Mouse (Mus musculus) mature B cell (primary cell): ENCODE measurements around the gene Bms1.

Experiments used
- in situ Hi-C: fragments of 300-500 bp; cut with MboI; formaldehyde crosslinking; loops from 2 replicates; pipeline ENCODE4 v1.14.3; 2019

Bms1 gene

DNA sequence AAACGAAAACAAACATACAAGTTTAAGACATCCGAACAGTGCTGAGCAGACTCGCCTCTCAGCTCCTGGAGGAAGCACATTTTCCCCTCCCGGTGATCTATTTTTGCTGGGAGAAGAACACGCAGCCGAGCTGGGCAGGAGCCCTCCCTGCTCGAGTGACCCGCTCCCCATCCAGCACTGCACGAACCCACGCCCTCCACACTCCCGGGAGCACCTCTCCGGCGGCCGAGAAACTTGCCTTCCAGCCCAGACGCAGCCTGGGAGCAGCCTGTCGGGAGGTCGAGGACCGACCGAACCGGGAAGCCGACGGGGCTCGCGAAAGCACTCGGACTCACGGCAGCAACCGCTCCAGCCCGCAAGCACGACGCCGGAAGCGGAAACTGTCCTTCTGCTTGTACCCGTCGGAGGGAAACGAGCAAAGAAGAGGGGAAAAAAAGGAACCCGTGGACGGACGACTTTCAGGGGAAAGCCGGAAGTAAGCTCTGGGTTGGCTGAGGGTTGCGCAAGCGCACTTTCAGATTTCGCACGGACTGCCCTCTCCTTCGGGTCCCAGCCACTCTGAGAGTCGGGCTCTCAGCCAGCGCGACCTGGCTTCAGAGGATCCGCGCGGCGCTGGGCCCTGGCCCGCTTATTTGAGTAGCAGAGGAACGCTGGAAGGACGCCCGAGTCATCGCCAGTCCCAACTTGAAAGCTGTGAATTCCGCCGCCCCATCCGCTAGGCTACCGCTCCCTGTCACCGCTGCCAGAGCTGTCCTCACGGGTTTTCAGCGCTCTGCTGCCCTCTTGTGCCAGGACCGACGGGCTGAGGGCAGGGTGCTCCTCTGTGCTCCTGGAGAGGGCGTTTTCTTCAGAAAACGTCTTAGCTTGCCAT is at the start of gene Bms1:
Gene Bms1, minus strand, starts transcription at position 425 of the 871 bp plus-strand sequence.
- in situ Hi-C loops, result no loop called here

DNA sequence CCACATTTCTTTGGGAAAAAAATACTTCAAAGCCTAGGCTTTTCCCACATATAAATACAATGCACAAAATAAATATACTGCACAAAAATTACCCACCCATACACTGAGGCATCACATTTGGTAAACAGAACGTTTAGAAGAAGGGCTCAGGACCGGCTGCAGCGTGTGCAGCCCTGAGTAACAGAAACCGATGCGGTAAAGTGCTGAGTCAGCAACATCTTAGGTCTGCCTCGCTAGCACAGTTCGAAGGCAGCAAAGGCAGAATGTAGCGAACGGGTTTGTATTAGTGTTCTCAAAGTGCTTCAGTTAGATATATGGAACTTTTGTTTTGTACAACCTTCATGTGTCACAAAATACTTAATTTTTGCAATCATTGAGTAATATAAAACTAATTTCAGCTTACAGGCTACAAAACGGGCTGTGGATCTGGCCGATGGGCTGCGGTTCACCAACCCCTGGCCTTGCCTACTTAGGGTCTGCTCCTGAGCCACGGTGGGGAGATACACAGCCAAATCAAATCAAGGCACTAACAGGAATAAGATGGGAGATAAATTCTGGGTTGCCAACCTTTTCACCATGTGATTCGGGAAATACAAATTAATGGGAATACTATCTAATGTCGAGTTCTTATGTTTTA is 42.9 kb upstream of the Bms1 start:
- in situ Hi-C loops, result no loop called here

DNA sequence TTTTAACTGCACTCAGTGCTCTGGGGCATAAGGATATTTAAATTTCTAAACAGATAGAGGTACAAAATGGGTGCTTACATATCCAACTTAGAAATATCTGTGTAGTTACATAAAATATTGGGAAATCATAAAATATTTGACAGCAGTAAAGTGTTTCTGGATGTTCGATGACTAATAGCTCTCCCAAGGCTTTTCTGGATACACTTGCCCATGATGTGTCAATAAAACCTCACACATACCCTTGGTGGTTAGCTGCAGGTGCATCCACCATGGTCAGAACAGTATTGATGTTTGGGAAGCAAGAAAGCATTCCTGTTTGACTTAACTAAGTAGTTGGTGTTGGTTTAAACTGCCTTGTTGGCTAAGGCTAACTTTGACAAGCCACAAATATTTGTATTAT is 38.5 kb upstream of the Bms1 start:
- in situ Hi-C loops, result no loop called here

DNA sequence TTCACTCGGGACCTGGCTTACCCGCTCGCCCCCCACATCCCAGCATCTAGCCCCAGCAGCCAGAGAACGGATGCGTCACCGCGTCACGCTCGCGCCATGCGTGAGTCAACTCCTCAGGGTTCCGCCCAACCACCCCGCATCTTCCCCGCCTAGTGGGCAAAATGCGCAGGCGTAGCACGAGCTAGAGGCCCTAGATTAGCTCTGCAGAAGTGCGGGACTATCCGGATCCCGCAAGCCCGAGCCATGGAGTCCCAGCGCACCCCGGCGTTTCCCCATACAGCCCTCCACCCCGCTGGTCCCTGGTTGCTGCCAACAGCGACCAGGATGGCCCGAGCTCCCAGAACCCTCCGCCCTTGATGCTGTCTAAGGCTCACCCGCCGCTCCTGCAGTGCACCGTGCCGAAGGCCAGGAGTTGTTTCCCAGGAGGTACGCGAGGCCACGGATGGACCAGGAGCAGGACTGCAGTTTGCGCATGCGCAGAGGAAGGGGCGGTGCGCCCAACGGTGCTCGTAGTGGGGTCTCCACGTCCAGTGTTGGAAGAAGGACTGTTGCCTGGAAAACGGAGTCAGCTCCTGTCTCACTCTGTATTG is 35.9 kb upstream of the Bms1 start, which contains the start of gene Zfp248:
Gene Zfp248, minus strand, starts transcription at position 487 of the 590 bp plus-strand sequence.
- in situ Hi-C loops, result no loop called here

DNA sequence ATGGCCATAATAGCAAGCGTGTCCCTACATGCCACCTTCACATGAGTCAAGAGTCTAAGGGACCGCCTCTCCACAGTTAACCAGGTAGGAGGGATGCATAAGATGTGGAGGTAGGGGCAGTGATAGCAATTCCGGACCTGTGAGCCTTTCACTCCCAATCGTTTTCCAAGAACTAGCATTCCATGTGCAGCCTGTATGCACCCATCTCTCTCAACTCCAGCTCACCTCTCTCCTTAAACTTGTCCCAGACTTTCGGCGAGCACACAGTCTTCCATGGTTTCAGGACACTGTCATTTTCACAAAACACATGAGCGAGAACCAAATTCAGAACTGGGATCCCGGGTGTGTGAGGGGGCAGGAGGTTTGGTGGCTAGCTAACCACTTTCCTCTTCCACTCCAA is 35.2 kb upstream of the Bms1 start:
- in situ Hi-C loops, result no loop called here

DNA sequence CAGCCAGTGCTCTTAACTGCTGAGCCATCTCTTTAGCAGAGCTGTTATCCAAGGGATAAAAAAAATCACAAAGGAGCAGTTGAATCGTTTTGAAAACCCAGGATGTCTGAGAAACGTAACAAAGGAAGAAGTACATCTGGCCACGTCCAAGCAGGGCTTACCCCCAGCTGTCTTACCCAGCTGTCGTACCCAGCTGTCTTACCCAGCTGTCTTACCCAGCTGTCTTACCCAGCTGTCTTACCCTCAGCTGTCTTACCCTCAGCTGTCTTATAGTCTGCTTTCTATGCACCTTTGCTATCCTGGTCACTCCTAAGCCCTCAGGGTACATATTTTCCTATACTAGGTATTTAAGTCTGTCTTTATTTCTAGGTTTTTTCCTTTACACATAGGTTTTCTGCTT is 12.2 kb upstream of the Bms1 start:
- in situ Hi-C loops, result no loop called here

DNA sequence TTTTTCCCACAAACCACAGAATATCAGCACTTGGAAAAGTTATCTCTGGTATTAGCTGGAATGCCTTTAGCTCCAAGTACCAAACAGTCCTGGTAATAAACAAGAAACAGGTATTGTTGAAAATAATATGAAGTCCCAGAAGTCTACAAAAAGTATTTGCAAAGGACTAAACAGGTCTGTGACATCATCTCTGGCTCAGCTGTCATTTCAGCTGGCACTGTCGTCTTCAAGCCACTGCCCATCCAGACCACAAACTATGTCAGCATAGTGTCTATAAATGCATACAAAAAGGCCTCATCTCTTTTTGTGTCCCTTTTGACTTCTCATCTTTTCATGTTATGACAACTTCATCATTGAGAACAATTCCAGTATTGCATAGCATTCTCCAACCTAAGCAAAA is 7.4 kb upstream of the Bms1 start:
- in situ Hi-C loops, result no loop called here

DNA sequence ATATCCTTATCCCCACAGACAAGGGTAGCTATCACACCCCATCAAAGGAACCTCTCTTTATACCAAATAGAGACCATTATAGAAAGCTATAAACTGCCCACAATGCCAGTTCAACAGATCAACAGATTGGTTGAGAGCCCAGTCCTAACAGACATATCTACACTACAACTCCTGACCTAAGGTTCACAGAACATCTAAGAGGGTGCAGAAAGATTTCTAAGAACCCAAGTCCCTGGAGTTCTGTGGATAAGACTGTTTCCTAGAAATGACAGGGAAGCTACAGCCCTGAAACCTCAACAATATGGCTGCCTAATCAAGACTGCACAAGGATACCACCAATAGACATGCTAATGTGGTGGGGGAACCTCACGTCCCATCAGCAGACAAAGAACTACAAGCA is 8.8 kb downstream of the Bms1 start:
- in situ Hi-C loops, result no loop called here

DNA sequence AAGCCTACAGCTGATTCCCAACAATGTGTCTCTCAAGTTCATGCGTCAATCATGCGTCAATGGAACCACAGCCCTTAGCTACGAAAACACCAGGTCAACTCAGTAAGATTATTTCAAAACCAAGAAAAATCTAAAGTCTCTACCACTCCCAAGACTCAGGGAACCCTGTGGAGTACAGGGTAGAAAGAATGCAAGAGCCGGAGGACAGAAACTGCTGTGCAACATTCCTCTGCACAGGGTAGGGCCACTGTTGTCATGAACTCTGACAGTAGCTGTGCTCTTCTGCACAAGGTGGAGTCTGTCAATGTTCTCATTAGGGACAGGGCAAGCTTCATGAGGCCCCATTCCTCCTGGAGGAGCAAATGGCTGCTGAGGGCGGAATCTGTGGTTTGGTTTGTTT is 10.8 kb downstream of the Bms1 start:
- in situ Hi-C loops, result no loop called here

DNA sequence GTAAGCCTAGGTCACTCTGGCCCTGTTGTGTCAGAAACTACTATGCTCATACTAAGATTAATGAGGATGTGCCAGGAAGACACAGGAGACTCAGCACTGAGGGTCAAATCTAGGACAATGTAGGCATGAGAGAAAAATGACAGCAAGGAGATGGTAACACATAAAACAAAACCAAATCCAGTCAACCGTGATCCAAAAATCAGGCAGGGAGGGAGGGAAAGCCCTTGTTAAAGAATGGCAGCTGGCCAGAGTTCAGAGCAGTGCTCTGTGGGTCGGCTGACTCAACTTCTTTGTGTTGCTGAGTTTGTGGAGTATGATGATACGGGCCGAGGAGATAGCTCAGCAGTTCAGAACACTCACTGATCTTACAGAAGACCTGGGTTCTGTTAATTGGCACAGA is 12.9 kb downstream of the Bms1 start:
- in situ Hi-C loops, result no loop called here

DNA sequence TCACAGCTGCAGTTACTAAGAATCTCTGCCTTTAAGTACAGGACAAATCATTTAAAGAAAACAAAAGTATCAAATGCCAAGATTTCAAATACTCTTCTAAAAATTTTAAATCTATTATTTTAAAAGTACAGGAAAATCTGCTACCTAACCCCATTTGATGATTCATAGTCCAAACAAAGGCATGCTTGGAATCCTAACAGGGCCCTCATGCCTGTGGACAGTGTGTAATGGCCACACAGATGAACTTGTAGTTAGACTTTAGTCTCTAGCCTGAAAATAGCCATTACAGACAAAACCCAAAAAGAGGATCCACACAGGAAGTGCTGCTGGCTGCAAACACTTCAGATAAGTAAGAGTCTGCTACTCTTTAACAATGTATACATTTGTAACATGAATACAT is 28.5 kb downstream of the Bms1 start:
- in situ Hi-C loops, result loop anchor here (25.0 kb wide), 1 partner anchor 203 kb away; the partner anchor contains the start of gene Ret

DNA sequence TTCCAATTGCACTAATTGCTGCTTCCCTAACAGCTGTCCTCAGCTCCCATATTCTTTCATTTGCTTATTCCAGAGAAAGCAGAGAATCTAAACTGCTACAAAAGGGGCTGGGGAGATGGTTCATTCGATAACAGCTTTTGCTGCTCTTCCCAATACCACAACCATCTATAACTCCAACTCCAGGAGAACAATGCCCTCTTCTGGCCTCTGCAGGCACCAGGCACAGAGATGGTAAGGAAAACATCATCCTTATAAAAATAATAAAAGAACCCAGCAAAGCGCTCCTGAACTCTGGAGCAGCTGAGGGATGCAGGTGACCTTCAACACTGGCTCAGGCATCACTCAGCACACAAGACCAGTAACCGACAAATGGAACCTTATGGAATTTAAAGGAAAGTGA is 33.3 kb downstream of the Bms1 start:
- in situ Hi-C loops, result loop anchor here (25.0 kb wide), 1 partner anchor 199 kb away; the partner anchor contains the start of gene Ret

DNA sequence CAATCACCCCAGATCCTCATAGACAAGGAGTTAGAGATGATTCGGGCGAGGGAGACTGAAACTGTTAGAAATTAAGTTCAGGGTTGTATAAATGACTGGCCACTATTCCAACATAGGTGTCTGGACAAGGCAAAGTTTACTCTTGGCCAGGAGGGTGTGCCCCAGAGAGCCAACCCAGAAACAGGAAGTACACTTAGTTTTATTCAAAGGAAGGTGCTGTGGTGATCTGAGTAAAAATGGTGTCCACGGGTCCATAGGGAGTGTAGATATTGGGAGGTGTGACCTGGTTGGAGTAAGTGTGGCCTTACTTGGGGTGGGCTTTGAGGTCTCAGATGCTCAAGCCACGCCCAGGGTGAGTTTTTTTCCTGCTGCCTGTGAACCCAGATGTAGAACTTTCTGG is 38.0 kb downstream of the Bms1 start:
- in situ Hi-C loops, result loop anchor here (25.0 kb wide), 1 partner anchor 194 kb away; the partner anchor contains the start of gene Ret

DNA sequence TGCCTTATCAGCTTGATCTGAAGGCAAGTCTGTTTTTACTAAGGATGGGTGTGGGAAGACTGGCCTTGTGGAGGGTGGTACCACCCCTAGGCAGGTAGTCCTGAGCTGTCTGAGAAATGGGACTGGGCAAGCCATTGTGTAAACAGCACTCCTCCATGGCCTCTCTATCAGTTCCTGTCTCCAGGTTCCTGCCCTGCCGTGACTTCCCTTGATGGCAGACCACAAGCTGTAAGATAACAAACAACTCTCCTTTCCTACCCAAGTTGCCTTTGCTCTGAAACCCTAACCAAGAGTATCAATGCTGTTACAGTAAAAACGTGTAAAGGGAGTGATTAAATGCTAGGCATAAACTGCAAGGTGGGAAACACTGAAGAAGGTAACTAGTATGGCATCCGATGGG is 38.6 kb downstream of the Bms1 start:
- in situ Hi-C loops, result loop anchor here (25.0 kb wide), 1 partner anchor 193 kb away; the partner anchor contains the start of gene Ret

DNA sequence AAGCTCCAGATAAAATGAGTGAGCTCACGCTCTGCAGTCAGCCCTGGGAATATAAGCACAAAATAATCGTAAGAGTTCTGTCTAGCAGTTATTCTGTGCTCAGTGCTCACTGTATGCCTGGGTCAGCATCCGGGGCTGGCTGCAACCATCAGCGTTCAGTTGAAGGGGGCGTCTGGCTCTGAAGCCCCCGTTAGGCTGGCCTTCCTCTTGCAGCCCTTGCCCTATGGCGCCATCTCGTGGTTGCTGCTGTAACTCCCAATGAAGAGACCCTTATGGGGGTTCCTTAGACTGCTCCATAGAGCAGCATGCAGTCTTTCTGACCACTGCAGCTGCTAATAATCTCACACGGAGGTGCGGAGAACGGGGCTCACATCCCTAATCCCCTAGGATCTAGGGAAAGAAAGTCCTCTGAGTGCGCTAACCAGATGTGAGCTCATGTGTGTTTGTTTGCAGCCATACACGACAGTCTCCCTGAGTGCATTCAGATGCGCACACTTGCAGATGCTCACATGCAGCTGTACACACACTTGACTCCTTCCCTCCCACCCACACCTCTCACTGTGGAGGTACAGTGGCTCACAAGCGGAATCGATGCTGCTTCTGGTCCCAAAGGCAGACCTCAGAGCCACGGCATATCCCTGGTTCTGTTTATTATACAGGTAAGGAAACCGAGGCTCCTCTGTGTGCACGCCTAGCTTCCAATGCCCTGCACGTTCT is 39.7 kb downstream of the Bms1 start:
- in situ Hi-C loops, result loop anchor here (25.0 kb wide), 1 partner anchor 192 kb away; the partner anchor contains the start of gene Ret

DNA sequence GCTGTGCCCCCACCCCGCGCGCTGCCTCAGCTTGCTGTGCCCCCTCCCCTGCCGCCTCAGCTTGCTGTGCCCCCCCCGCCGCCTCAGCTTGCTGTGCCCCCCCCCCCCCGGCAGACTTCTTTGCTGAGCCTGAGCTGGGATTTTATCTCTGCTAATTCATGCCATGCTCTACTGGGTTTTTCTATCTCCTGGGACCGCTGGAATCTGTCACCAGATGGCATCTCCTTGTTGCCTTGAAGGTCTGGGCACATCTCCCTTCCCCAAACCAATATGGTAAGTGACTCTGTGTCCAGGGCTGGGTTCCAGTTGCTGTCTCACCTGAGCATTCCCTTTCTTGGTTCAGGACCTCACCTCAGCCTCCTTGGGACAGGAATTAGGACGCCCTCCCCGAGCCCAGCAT is 41.7 kb downstream of the Bms1 start:
- in situ Hi-C loops, result loop anchor here (25.0 kb wide), 1 partner anchor 190 kb away; the partner anchor contains the start of gene Ret

DNA sequence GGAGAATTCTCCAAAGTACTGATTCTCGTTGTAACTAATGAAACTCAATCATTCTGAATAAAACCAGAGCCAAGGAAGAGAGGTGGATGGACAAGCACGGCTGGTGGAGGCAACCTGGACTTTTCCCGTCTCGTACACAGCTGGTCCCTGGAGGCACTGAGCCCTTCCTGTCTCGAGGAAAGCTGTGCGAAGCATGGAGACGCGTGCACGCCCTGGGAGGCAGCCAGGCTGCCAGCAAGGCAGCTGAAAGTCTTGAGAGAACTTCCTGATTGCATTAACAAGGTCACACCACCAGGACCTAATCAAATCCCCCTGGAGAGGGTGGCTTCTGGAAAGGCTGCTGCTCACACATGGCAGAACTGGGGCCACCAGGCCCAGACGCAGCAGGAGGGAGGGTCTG is 43.3 kb downstream of the Bms1 start:
- in situ Hi-C loops, result loop anchor here (25.0 kb wide), 1 partner anchor 189 kb away; the partner anchor contains the start of gene Ret

DNA sequence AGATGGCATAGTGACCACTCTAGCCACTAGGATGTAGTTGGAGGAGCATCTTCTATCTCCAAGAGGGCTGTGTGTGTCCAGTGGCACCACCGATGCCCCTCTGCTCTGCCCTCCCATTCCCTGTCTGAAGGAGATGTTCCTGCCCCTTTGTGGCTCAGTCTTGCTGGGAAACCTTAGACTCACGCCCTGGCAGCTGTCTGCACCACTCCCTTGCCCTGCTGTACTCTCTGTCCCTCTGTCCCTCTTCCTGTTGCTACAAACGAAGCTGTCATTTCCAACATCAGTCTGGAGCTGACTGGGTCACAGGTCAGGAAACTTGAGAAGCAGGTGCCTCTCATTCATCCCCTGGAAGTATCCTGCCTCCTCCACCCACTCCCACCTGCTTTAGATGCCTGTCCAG is 43.8 kb downstream of the Bms1 start:
- in situ Hi-C loops, result loop anchor here (25.0 kb wide), 1 partner anchor 188 kb away; the partner anchor contains the start of gene Ret

DNA sequence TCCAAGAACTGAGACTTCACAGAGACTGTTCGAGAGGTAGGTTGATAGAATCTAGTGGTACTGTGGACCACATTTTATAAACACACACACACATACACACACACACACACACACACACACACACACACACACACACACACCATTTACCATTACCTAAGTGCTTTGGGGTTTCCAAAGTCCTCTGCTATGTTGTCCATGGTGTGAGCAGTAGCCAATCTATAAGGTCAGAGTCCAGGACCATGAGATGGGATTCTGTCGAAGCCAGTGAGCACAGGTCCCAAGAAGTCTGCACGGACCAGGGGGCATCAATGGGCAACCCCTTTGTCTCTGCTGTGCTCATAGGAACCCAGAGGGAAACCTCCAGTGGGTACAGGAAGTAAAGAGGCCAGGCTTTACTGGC is 44.2 kb downstream of the Bms1 start:
- in situ Hi-C loops, result loop anchor here (25.0 kb wide), 1 partner anchor 188 kb away; the partner anchor contains the start of gene Ret

DNA sequence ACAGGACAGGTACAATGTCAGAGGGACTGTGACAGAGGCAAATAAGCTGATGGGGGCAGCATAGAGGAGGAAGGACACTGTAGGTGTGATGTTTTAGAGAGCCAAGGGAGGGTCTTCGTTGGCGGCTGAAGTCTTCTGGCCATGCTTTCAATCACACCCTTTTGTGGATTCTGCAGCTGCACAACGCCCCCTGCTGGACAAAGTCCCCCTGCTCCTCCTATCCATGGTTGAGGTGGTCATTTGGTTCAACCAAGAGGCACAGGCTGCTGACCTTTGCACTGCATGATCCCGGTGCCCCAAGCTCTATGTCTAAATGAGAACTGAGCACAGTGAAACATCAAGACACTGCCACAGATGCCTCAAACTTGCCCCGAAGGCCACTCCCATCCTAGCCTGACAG is 46.0 kb downstream of the Bms1 start:
- in situ Hi-C loops, result no loop called here

DNA sequence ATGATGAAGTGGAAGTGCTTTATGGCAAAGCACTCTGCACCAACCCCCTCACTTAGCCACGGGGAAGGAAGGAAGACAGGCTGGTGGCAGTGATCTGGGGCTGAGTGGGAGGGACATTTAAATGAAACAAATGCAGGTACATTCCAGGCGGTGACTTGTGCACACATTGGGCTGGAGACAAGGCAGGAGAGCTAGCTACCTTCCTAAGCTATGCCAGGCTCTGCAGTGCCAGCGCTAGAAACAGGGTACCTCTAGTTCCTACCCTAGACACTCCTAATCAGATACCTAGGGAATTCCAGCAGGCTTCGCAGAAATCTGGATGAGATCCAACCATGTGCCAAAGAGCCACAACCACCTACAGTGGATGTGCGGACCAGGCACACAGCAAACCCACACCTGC is 46.5 kb downstream of the Bms1 start:
- in situ Hi-C loops, result no loop called here

DNA sequence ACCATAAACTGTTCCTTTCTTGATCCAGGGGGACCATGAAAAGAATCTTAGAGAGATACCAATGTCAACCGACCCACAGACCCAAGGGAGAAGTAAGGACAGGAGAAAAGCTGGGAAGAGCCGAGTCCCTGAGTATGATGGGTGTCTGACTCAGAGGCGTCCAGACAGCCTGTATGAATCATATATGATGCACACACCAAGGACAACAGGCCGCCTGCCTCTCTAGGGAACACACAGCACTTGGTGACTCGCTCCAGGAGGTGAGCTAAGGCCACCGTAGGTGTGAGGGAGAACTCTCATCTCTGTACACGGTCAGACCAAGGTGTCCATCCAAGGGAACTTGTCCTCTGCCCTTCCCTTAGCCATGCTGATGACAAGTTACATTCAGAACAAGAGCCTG is 51.8 kb downstream of the Bms1 start:
- in situ Hi-C loops, result no loop called here
